Mouse (Mus musculus) activated CD4-positive, CD25-positive, alpha-beta regulatory T cell (primary cell): ENCODE results near the gene Olfr522. TPM values are rescaled to one million over a fixed set of nuclear protein-coding genes. Genes with fewer than 3 reads are reported as not detected.

Source experiments
- polyA plus RNA-seq, 2 experiments: library from polyadenylated mRNA; unstranded; fragments of 100-300 nt; shearing (Covaris generic); gene quantifications; one replicate each; pipeline ENCODE4 v1.2.1; 2017

Olfr522 gene
- not detected for polyA plus RNA-seq

GRCm38 (mm10) chr7:140164664-140165063, at the start of gene Olfr522:
Gene Olfr522 (minus strand): TSS chr7:140164764.

GRCm38 (mm10) chr7:140205864-140206263, 41.3 kb upstream of the Olfr522 start, which contains the start of gene Olfr524:
Gene Olfr524 (minus strand): TSS chr7:140205964.

GRCm38 (mm10) chr7:140172936-140173335, 8.4 kb upstream of the Olfr522 start, which contains the start of gene Olfr523:
Gene Olfr523 (plus strand): TSS chr7:140173217.

GRCm38 (mm10) chr7:140154218-140154927, 10.2 kb downstream of the Olfr522 start, which contains the start of gene Sprn:
Gene Sprn (minus strand): TSS chr7:140154877.

GRCm38 (mm10) chr7:140137135-140138020, 27.2 kb downstream of the Olfr522 start, which contains the start of gene Mtg1:
Gene Mtg1 (plus strand): TSS chr7:140137564.

GRCm38 (mm10) chr7:140116329-140117054, 48.1 kb downstream of the Olfr522 start, which contains the start of gene Echs1:
Gene Echs1 (minus strand): TSS chr7:140116476.

GRCm38 (mm10) chr7:140115583-140116328, 48.8 kb downstream of the Olfr522 start, which contains the start of gene Paox:
Gene Paox (plus strand): TSS chr7:140115799.

Other genes with a start within 250 kb of the Olfr522 start
- gene Utf1, start 221.0 kb downstream of the Olfr522 start, polyA plus RNA-seq = 1 to 10 TPM; 1.6 to 2.6 TPM
- gene 6430531B16Rik, start 186.0 kb downstream of the Olfr522 start, polyA plus RNA-seq = under 1 TPM; 0.22 to 0.44 TPM
- gene Adam8, start 172.2 kb downstream of the Olfr522 start, polyA plus RNA-seq = 10 to 100 TPM; 20.5 to 21.8 TPM
- gene Zfp511, start 128.4 kb downstream of the Olfr522 start, polyA plus RNA-seq = 10 to 100 TPM; 46.4 to 48.1 TPM
- 10 to 100 TPM; 29.9 to 32.9 TPM for gene Tubgcp2, start 128.1 kb downstream of the Olfr522 start, polyA plus RNA-seq
- gene Msx3, start 115.7 kb downstream of the Olfr522 start, polyA plus RNA-seq = not detected
- not detected for gene Caly, start 82.2 kb downstream of the Olfr522 start, polyA plus RNA-seq
- gene Prap1, start 71.4 kb downstream of the Olfr522 start, polyA plus RNA-seq = not detected
- 10 to 100 TPM; 13.4 to 15.1 TPM for gene Fuom, start 62.3 kb downstream of the Olfr522 start, polyA plus RNA-seq
- 1 to 10 TPM; 5.1 to 9.2 TPM for gene Paox, start 49.0 kb downstream of the Olfr522 start, polyA plus RNA-seq
- gene Echs1, start 48.3 kb downstream of the Olfr522 start, polyA plus RNA-seq = 10 to 100 TPM; 54.2 to 70.6 TPM
- 10 to 100 TPM; 21.0 to 44.0 TPM for gene Mtg1, start 27.2 kb downstream of the Olfr522 start, polyA plus RNA-seq
- gene Sprn, start 9.9 kb downstream of the Olfr522 start, polyA plus RNA-seq = not detected
- not detected for gene Olfr523, start 8.5 kb upstream of the Olfr522 start, polyA plus RNA-seq
- gene Olfr524, start 41.2 kb upstream of the Olfr522 start, polyA plus RNA-seq = under 1 TPM in 1 of 2 experiments, not detected in 1; 0.18 TPM
- under 1 TPM in 1 of 2 experiments, not detected in 1; 0.29 TPM for gene Cd163l1, start 53.5 kb upstream of the Olfr522 start, polyA plus RNA-seq
- gene 5830411N06Rik, start 82.5 kb upstream of the Olfr522 start, polyA plus RNA-seq = 1 to 10 TPM in 1 of 2 experiments, not detected in 1; 1.1 TPM
- under 1 TPM in 1 of 2 experiments, not detected in 1; 0.10 TPM for gene Olfr525, start 156.1 kb upstream of the Olfr522 start, polyA plus RNA-seq
- not detected for gene Olfr527, start 169.3 kb upstream of the Olfr522 start, polyA plus RNA-seq
- gene Olfr60, start 196.9 kb upstream of the Olfr522 start, polyA plus RNA-seq = under 1 TPM in 1 of 2 experiments, not detected in 1; 0.21 TPM
- gene Olfr530, start 211.6 kb upstream of the Olfr522 start, polyA plus RNA-seq = under 1 TPM in 1 of 2 experiments, not detected in 1; 0.54 TPM
- gene Olfr531, start 238.2 kb upstream of the Olfr522 start, polyA plus RNA-seq = under 1 TPM in 1 of 2 experiments, not detected in 1; 0.14 TPM